Mouse (Mus musculus): ENCODE measurements around the gene Fhit. TPM values are rescaled to one million over a fixed set of nuclear protein-coding genes. Genes with fewer than 3 reads are reported as not detected.

Gene Fhit
- polyA plus RNA-seq, 1 experiment from 2014 or later, result 2.3 TPM

- H3K9ac ChIP-seq, result no peak overlapping the region
- WGBS (ENCODE audit: insufficient replicate concordance), result 20% methylated on average over 1 of the region's 1 CpGs
Measured at GRCm38 (mm10) chr14:9658445-9658844, 1503.4 kb downstream of the Fhit start.

GRCm38 (mm10) chr14:9651417-9651816 lies 1510.4 kb downstream of the Fhit start:
- no peaks in the 10 kb centered on the region for H3K36me3 ChIP-seq (replicated peaks)
- H3K4me3 ChIP-seq (replicated peaks), result no peak overlapping the region
- no peaks in the 10 kb centered on the region for H3K27me3 ChIP-seq
- ATAC-seq (ENCODE audit: insufficient read depth), result no peak
- no peak overlapping the region for H3K27ac ChIP-seq (replicated peaks)
- H3K9me3 ChIP-seq (replicated peaks), result no peaks in the 10 kb centered on the region
- 74% methylated on average over 1 of the region's 1 CpGs for WGBS (ENCODE audit: insufficient replicate concordance)
- no peaks in the 10 kb centered on the region for H3K4me1 ChIP-seq (replicated peaks)
- H3K9ac ChIP-seq, result no peak overlapping the region
- no peak overlapping the region for H3K4me2 ChIP-seq

More at GRCm38 (mm10) chr14:9658445-9658844, 1503.4 kb downstream of the Fhit start:
- Histone ChIP-seq H3K9me3 (replicated peaks) (no peaks in the 10 kb centered on the region), H3K4me3 (replicated peaks) (no peak overlapping the region), H3K36me3 (replicated peaks) (no peaks in the 10 kb centered on the region), H3K27me3 (no peaks in the 10 kb centered on the region), H3K27ac (replicated peaks) (no peak overlapping the region), H3K4me2 (no peak overlapping the region), H3K4me1 (replicated peaks) (no peaks in the 10 kb centered on the region)
- no peak for ATAC-seq (ENCODE audit: insufficient read depth)

DNA sequence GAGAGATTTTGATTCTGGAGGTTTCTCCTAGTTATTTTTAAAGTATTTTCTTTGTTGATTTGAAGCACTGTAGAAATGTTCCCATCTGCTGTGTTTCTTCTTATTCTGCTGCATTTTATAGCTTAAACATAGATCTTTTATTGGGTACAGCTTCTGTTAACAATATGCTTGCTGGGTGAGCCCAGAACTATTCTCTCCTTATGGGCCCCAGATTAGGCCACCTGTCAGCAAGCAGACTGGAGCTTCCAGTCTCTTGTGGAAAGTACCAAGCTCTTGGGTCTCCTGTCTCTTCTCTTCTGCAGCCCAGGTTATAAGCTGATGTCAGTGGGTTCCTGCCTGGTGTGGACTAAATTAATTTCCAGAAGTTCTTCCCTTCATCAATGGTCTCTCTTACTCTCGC lies 1513.4 kb downstream of the Fhit start:
- Histone ChIP-seq H3K4me2 (no peak overlapping the region), H3K9me3 (replicated peaks) (no peaks in the 10 kb centered on the region), H3K9ac (no peak overlapping the region), H3K36me3 (replicated peaks) (no peaks in the 10 kb centered on the region), H3K27ac (replicated peaks) (no peak overlapping the region), H3K4me1 (replicated peaks) (no peaks in the 10 kb centered on the region), H3K27me3 (no peaks in the 10 kb centered on the region), H3K4me3 (replicated peaks) (no peak overlapping the region)
- no peak for ATAC-seq (ENCODE audit: insufficient read depth)
- 56% methylated on average over 1 of the region's 1 CpGs for WGBS (ENCODE audit: insufficient replicate concordance)

DNA sequence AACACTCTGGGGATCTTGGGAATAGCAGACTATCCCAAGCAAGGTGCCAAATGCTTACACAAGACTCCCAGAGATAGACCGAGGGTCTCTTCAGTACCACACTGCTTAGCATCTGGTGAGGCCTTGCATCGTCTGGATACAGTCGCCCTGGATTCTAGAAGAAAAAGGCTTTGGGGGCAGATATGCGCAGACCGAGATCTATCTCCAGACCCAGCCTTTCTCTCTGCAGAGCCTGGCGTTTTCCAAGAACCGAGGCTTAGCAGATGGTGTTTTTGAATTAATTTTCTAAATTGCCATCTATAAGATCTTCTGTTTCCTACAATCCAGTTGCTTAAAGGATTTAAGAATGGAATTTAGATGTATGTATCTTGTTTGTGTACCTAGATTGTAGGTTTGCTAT lies 1515.6 kb downstream of the Fhit start:
- no peak for ATAC-seq (ENCODE audit: insufficient read depth)
- H3K4me2 ChIP-seq, result no peak overlapping the region
- H3K27ac ChIP-seq (replicated peaks), result no peak overlapping the region
- WGBS (ENCODE audit: insufficient replicate concordance), result 62% methylated on average over 7 of the region's 7 CpGs
- no peak overlapping the region for H3K4me3 ChIP-seq (replicated peaks)
- no peak overlapping the region for H3K9ac ChIP-seq
- H3K36me3 ChIP-seq (replicated peaks), result no peaks in the 10 kb centered on the region
- no peaks in the 10 kb centered on the region for H3K4me1 ChIP-seq (replicated peaks)
- no peaks in the 10 kb centered on the region for H3K27me3 ChIP-seq
- no peaks in the 10 kb centered on the region for H3K9me3 ChIP-seq (replicated peaks)

DNA sequence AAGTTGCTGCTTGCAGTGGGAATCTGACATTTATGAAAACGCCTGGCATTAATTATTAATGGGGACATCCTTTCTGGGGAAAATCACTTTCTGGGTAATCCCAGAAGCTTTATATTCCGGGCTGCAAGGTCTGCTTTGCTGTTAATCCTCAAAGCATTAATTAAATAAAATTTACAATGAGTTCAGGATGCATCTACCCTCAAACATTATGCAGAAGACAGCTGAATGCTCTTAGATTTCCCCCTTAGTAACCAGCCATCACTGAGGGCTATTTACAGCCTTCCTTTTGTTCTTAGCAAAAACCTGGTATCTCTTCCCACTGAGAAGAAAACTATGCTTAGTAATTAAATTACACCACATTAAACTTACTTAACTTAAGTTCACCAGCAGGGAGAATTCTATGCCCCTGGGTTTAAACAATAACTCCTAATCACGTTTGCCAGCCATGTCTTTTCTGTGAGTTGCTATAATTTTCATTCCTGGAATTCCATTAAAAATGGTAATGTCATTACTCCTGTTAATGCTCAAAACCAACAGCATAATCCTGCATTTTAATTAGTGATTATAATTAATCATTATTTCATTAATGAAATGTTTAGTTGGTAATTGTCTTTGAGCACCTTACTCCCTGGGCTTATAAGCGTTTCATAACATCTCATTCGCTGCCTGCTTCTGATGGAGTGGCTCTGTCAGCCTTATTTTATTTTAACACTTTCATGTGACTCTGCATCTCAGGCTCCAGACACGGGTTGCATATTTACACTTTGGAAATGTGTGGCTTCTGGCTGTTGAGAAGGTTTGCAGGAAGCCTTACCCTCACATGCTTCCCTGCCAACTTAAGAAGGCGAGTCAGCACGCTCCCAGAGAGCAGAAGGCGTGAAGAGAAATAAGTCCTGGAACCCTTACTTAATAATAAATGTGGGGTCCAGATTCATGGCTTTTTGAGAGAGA lies 1517.3 kb downstream of the Fhit start:
- 53% methylated on average over 9 of the region's 9 CpGs for WGBS (ENCODE audit: insufficient replicate concordance)
- Histone ChIP-seq H3K27me3 (no peaks in the 10 kb centered on the region), H3K27ac (replicated peaks) (no peak overlapping the region), H3K4me1 (replicated peaks) (no peaks in the 10 kb centered on the region), H3K4me2 (no peak overlapping the region), H3K9ac (no peak overlapping the region), H3K9me3 (replicated peaks) (no peaks in the 10 kb centered on the region), H3K36me3 (replicated peaks) (no peaks in the 10 kb centered on the region), H3K4me3 (replicated peaks) (no peak overlapping the region)
- ATAC-seq (ENCODE audit: insufficient read depth), result no peak

DNA sequence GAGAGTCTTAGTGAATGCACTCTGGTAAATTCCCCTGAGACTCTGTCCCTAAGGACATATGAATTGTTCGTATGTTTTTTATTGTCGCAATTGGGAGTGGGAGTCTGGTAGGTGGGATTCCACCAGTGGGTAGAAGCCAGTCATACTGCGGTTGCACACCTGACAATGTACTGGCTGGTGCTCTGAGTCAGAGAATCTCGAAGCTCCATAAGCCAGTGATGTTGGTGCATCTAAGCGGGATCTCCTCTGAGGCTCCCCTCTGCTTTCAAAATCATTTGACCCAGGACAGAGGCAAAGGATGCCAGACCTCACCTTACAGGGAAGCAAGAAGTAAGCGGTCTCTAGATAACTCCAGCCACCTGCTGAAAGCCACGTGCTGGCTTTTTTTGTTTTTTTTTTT lies 1518.1 kb downstream of the Fhit start:
- Histone ChIP-seq H3K9me3 (replicated peaks) (no peaks in the 10 kb centered on the region), H3K27ac (replicated peaks) (no peak overlapping the region), H3K4me1 (replicated peaks) (no peaks in the 10 kb centered on the region), H3K4me3 (replicated peaks) (no peak overlapping the region), H3K27me3 (no peaks in the 10 kb centered on the region), H3K36me3 (replicated peaks) (no peaks in the 10 kb centered on the region), H3K9ac (no peak overlapping the region), H3K4me2 (no peak overlapping the region)
- WGBS (ENCODE audit: insufficient replicate concordance), result 65% methylated on average over 7 of the region's 7 CpGs
- ATAC-seq (ENCODE audit: insufficient read depth), result no peak

DNA sequence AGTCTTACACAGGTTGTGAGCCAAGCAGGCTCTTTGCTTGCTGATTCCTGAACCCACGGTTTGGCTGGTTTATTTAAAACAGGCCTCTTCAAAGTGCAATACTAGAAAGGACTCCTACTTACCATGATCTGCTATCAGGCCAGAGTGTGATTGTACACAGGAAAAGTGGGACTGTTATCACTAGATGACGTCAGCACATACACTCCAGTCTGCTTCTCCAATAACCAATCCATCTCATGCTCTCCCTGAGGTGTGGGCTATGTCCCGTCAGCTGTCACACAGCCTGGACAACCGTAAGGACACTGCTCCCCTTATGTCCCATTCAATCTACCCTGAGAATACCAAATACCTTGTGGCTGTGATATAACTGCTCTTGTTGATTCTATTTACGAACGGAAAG lies 1519.2 kb downstream of the Fhit start:
- no peaks in the 10 kb centered on the region for H3K4me1 ChIP-seq (replicated peaks)
- no peak for ATAC-seq (ENCODE audit: insufficient read depth)

GRCm38 (mm10) chr14:9642068-9642467 lies 1519.8 kb downstream of the Fhit start:
- no peak for ATAC-seq (ENCODE audit: insufficient read depth)
- WGBS (ENCODE audit: insufficient replicate concordance), result 63% methylated on average over 3 of the region's 3 CpGs

More for the DNA sequence above, 1519.2 kb downstream of the Fhit start:
- 57% methylated on average over 6 of the region's 6 CpGs for WGBS (ENCODE audit: insufficient replicate concordance)
- H3K4me2 ChIP-seq, result no peak overlapping the region
- no peaks in the 10 kb centered on the region for H3K9me3 ChIP-seq (replicated peaks)
- H3K27me3 ChIP-seq, result no peaks in the 10 kb centered on the region
- H3K4me3 ChIP-seq (replicated peaks), result no peak overlapping the region
- H3K27ac ChIP-seq (replicated peaks), result no peak overlapping the region
- H3K36me3 ChIP-seq (replicated peaks), result no peaks in the 10 kb centered on the region
- H3K9ac ChIP-seq, result no peak overlapping the region

GRCm38 (mm10) chr14:9634247-9634991 lies 1527.4 kb downstream of the Fhit start:
- Histone ChIP-seq H3K9me3 (replicated peaks) (no peaks in the 10 kb centered on the region), H3K27ac (replicated peaks) (no peak overlapping the region), H3K4me2 (no peak overlapping the region), H3K4me1 (replicated peaks) (no peaks in the 10 kb centered on the region), H3K27me3 (no peaks in the 10 kb centered on the region), H3K4me3 (replicated peaks) (no peak overlapping the region), H3K9ac (no peak overlapping the region), H3K36me3 (replicated peaks) (no peaks in the 10 kb centered on the region)
- WGBS (ENCODE audit: insufficient replicate concordance), result 54% methylated on average over 1 of the region's 1 CpGs
- ATAC-seq (ENCODE audit: insufficient read depth), result no peak

More at GRCm38 (mm10) chr14:9642068-9642467, 1519.8 kb downstream of the Fhit start:
- Histone ChIP-seq H3K4me2 (no peak overlapping the region), H3K9ac (no peak overlapping the region), H3K27ac (replicated peaks) (no peak overlapping the region), H3K4me3 (replicated peaks) (no peak overlapping the region), H3K36me3 (replicated peaks) (no peaks in the 10 kb centered on the region), H3K27me3 (no peaks in the 10 kb centered on the region), H3K4me1 (replicated peaks) (no peaks in the 10 kb centered on the region), H3K9me3 (replicated peaks) (no peaks in the 10 kb centered on the region)

- no peak overlapping the region for H3K9ac ChIP-seq
- no peaks in the 10 kb centered on the region for H3K36me3 ChIP-seq (replicated peaks)
- ATAC-seq (ENCODE audit: insufficient read depth), result no peak
- no peaks in the 10 kb centered on the region for H3K4me1 ChIP-seq (replicated peaks)
- no peak overlapping the region for H3K4me2 ChIP-seq
- H3K27me3 ChIP-seq, result no peaks in the 10 kb centered on the region
- H3K4me3 ChIP-seq (replicated peaks), result no peak overlapping the region
- H3K9me3 ChIP-seq (replicated peaks), result no peaks in the 10 kb centered on the region
- WGBS (ENCODE audit: insufficient replicate concordance), result 38% methylated on average over 3 of the region's 3 CpGs
- H3K27ac ChIP-seq (replicated peaks), result no peak overlapping the region
Measured at GRCm38 (mm10) chr14:9632537-9632936, 1529.3 kb downstream of the Fhit start.

GRCm38 (mm10) chr14:9623219-9624043 lies 1538.4 kb downstream of the Fhit start:
- Histone ChIP-seq H3K27me3 (no peaks in the 10 kb centered on the region), H3K4me1 (replicated peaks) (no peaks in the 10 kb centered on the region), H3K36me3 (replicated peaks) (no peaks in the 10 kb centered on the region), H3K27ac (replicated peaks) (no peak overlapping the region), H3K4me2 (no peak overlapping the region), H3K9ac (no peak overlapping the region), H3K9me3 (replicated peaks) (no peaks in the 10 kb centered on the region), H3K4me3 (replicated peaks) (no peak overlapping the region)
- no peak for ATAC-seq (ENCODE audit: insufficient read depth)
- WGBS (ENCODE audit: insufficient replicate concordance), result 52% methylated on average over 6 of the region's 6 CpGs
